Mouse (Mus musculus) forebrain, postnatal 0 days (tissue): Measurements from ENCODE around the gene Ntan1. TPM values are rescaled to one million over a fixed set of nuclear protein-coding genes. Genes with fewer than 3 reads are reported as not detected.
A peak's percentile ranks its signal among the peaks of the same experiment; 100 is the strongest.

Experiments used
- ATAC-seq: fragments of 200-750 bp; cut with Nextera tagmentation; 2 replicates; pipeline ENCODE4 v1.8.0; 2017; ENCODE audit warnings: mild to moderate bottlenecking, moderate library complexity
- DNase-seq: peaks from one replicate; pipeline ENCODE4 v3.0.0-alpha.2; 2015
- H3K27ac ChIP-seq: fragments of 300-500 bp; sonication (generic); 2 replicates; pipeline ENCODE4 v1.5.1; 2014; ENCODE audit warnings: low read depth, mild to moderate bottlenecking, antibody characterized with exemption, low read length, moderate library complexity, mixed read lengths
- H3K27me3 ChIP-seq: fragments of 300-500 bp; sonication (generic); 2 replicates; pipeline ENCODE4 v1.6.1; 2014; ENCODE audit warnings: mild to moderate bottlenecking, low read length, mixed read lengths; ENCODE audit not compliant: insufficient read depth
- H3K36me3 ChIP-seq: fragments of 300-500 bp; sonication (generic); 2 replicates; pipeline ENCODE4 v1.6.1; 2014; ENCODE audit warnings: mild to moderate bottlenecking, moderate library complexity; ENCODE audit not compliant: insufficient read depth
- H3K4me1 ChIP-seq: fragments of 300-500 bp; sonication (generic); 2 replicates; pipeline ENCODE4 v1.6.1; 2014; ENCODE audit warnings: antibody characterized with exemption; ENCODE audit not compliant: insufficient read depth
- H3K4me2 ChIP-seq: fragments of 300-500 bp; sonication (generic); 2 replicates; pipeline ENCODE4 v1.6.1; 2014; ENCODE audit warnings: low read depth, mild to moderate bottlenecking, moderate library complexity
- H3K4me3 ChIP-seq: fragments of 300-500 bp; sonication (generic); 2 replicates; pipeline ENCODE4 v1.5.1; 2014; ENCODE audit warnings: low read depth, low read length, mixed read lengths
- H3K9ac ChIP-seq: fragments of 300-500 bp; sonication (generic); 2 replicates; pipeline ENCODE4 v1.6.1; 2014; ENCODE audit warnings: mild to moderate bottlenecking
- H3K9me3 ChIP-seq: fragments of 300-500 bp; sonication (generic); 2 replicates; pipeline ENCODE4 v1.6.1; 2016; ENCODE audit warnings: low read length
- CTCF ChIP-seq: sonication (generic); IDR thresholded peaks from 2 replicates; pipeline ENCODE4 v1.5.1; 2016; ENCODE audit warnings: antibody characterized with exemption, control low read depth, low read depth
- WGBS: fragments of 180-500 bp; shearing (Covaris S2); extraction: QIAGEN DNeasy Blood & Tissue Kit; methylation state at CpG from one replicate; pipeline ENCODE4 v1.1.7; 2014; 5-methylcytosine and 5-hydroxymethylcytosine counted together
- polyA plus RNA-seq: library from polyadenylated mRNA; unstranded; fragments of >200 nt; fragmentation: Nextera tagmentation; extraction: Ambion mirVana; gene quantifications from 2 replicates; pipeline ENCODE4 v1.2.1, GENCODE M21; 2015
- total RNA-seq: library from RNA; depleted of rRNA; stranded (reverse); fragments of >200 nt; gene quantifications from 2 replicates; pipeline ENCODE4 v1.2.3, GENCODE M21; 2014

Ntan1 gene
- total and polyA plus RNA-seq, 2 experiments from 2014 or later = 163 to 231 TPM

DNA sequence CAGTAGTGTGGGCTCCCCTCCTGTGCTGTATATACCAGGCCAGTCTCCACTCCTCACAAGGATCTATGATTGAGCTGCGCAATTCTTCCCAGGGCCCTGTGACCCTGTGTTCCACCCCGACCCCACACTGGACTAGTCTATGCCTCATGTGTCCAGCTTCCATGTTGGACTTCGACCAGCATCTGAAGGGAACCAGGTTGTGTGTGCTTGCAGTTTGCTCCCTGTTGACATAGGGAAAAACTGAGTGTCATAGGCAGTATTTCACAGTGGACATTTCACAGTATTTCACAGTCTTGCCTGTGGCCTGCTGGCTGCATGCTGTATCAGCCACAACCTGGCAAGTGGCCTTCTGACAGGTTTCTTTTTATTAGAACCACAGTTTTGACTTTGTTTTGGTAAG is 5.4 kb upstream of the Ntan1 start:
- DNase-seq (no peak), ATAC-seq (no peak)
- Histone ChIP-seq H3K36me3 (peaks cover 68% of the 10 kb centered on the region), H3K4me3 (no peak overlapping the region), H3K9me3 (no peaks in the 10 kb centered on the region), H3K9ac (no peak overlapping the region), H3K4me2 (no peak overlapping the region), H3K27me3 (no peaks in the 10 kb centered on the region), H3K4me1 (peaks cover 3% of the 10 kb centered on the region; the same call in 1 of the 2 replicates), H3K27ac (no peak overlapping the region)
- WGBS = 95% methylated on average over 3 of the region's 3 CpGs
- TF ChIP-seq CTCF = no peak

DNA sequence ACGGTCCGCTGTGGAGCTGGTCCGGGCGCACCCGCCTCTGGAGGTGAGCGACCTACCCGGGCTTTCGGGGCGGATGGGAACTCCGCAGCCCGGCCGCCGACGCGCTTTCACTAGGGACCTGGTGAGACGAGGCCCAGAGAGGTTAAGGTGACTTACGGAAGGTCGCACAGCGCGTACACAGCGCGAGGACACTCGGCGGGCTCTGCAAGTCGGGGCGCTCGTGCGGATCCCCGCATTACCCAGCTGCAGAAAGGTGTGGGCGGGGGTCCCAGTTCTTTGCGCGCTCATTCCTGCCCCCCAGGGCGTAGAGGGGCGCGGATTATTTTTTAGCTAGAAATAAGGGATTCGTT is 724 bp downstream of the Ntan1 start:
- peak; percentile 23 for ATAC-seq
- WGBS = under 1% methylated on average over 36 of the region's 36 CpGs
- TF ChIP-seq CTCF = peak; percentile 1; the same call in 1 of the 2 replicates

DNA sequence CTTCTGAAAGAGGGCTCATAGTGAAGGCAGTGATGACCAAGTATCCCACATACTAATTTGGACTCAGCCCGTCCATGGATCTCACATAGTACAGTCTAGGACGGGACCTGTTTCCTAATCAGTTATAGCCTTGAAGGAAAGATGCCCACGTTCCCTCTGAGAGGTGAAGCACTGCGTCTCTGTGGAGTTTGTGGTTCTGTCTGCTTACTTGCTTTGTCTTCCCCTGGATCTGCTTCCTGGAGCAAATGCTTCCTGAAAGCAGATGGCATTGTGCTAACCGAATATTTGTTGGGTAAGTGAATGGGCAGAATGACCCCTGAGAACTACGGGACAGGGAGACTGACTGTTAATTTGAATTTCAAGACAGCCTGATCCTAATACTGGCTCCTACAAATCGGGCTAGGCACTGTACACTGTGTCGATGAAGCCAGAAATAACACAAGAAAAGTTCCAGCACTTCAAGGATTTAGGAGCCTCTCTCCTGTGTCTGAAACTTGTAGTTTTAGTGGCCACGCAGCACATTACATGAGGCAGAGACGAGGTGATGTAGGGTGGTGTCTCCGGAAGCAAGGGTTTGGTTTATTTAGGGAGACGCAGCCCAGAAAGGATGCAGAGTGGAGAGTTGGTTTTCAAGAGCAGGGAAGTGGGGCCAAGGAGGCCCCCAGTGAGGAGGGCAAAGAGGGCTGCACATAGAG is 1.3 kb downstream of the Ntan1 start:
- Histone ChIP-seq H3K27ac (peak overlapping the region; percentile 93), H3K9me3 (no peaks in the 10 kb centered on the region), H3K27me3 (no peaks in the 10 kb centered on the region), H3K4me1 (peaks cover 12% of the 10 kb centered on the region; the same call in 1 of the 2 replicates), H3K36me3 (peaks cover 8% of the 10 kb centered on the region; the same call in 1 of the 2 replicates), H3K4me3 (peak overlapping the region; percentile 83), H3K9ac (peak overlapping the region; percentile 87), H3K4me2 (peak overlapping the region; percentile 69)
- WGBS = 27% methylated on average over 12 of the region's 12 CpGs
- TF ChIP-seq CTCF = no peak
- no peak for ATAC-seq
- peak; percentile 44 for DNase-seq

More for the DNA sequence above, 724 bp downstream of the Ntan1 start:
- Histone ChIP-seq H3K4me3 (peak overlapping the region; percentile 83), H3K4me2 (peak overlapping the region; percentile 69), H3K9ac (peak overlapping the region; percentile 87), H3K9me3 (no peaks in the 10 kb centered on the region), H3K27ac (peak overlapping the region; percentile 93), H3K36me3 (peaks cover 12% of the 10 kb centered on the region), H3K4me1 (peaks cover 12% of the 10 kb centered on the region; the same call in 1 of the 2 replicates), H3K27me3 (no peaks in the 10 kb centered on the region)
- no peak for DNase-seq

GRCm38 (mm10) chr16:13820771-13821170 is 2.1 kb downstream of the Ntan1 start:
- DNase-seq (no peak), ATAC-seq (no peak)
- peaks cover 4% of the 10 kb centered on the region; the same call in 1 of the 2 replicates for H3K36me3 ChIP-seq
- H3K9me3 ChIP-seq = no peaks in the 10 kb centered on the region
- WGBS = 95% methylated on average over 5 of the region's 5 CpGs
- peak overlapping the region; percentile 69; the same call in 1 of the 2 replicates for H3K4me2 ChIP-seq
- no peak overlapping the region for H3K27ac ChIP-seq
- peaks cover 12% of the 10 kb centered on the region; the same call in 1 of the 2 replicates for H3K4me1 ChIP-seq
- peak; percentile 20; the same call in 1 of the 2 replicates for TF ChIP-seq CTCF
- no peaks in the 10 kb centered on the region for H3K27me3 ChIP-seq
- H3K4me3 ChIP-seq = no peak overlapping the region
- no peak overlapping the region for H3K9ac ChIP-seq

- 79% methylated on average over 7 of the region's 7 CpGs for WGBS
- peaks cover 40% of the 10 kb centered on the region for H3K36me3 ChIP-seq
- ATAC-seq (no peak), DNase-seq (no peak)
- no peak overlapping the region for H3K4me3 ChIP-seq
- no peaks in the 10 kb centered on the region for H3K27me3 ChIP-seq
- H3K4me1 ChIP-seq = no peaks in the 10 kb centered on the region
- H3K9me3 ChIP-seq = no peaks in the 10 kb centered on the region
- H3K9ac ChIP-seq = no peak overlapping the region
- TF ChIP-seq CTCF = no peak
- H3K4me2 ChIP-seq = no peak overlapping the region
- H3K27ac ChIP-seq = no peak overlapping the region
Observed at GRCm38 (mm10) chr16:13825781-13826490, 7.3 kb downstream of the Ntan1 start.

DNA sequence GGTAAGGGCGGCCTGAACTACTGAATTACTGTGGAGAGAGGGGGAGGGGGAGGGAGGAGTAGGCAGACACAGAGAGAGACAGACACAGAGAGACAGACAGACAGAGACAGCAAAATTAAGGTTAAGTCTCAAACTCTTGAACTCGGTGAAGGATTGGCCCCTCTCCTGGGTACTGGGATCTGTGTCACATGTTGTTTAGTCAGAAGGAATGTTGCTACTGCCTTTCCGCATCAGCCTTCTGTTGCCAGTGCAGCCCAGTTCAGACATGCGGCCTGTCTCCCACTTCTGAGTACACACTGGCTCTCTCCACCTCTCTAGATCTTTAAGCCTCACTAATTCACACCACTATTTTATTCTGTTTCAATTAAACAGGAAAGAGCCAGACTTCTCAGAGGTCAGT is 7.9 kb downstream of the Ntan1 start:
- 87% methylated on average over 4 of the region's 4 CpGs for WGBS
- Histone ChIP-seq H3K27ac (no peak overlapping the region), H3K9ac (no peak overlapping the region), H3K4me1 (no peaks in the 10 kb centered on the region), H3K27me3 (no peaks in the 10 kb centered on the region), H3K9me3 (no peaks in the 10 kb centered on the region), H3K4me2 (no peak overlapping the region), H3K36me3 (peaks cover 45% of the 10 kb centered on the region), H3K4me3 (no peak overlapping the region)
- ATAC-seq (no peak), DNase-seq (no peak)
- no peak for TF ChIP-seq CTCF

GRCm38 (mm10) chr16:13830444-13830843 is 11.8 kb downstream of the Ntan1 start:
- H3K27me3 ChIP-seq = no peaks in the 10 kb centered on the region
- no peaks in the 10 kb centered on the region for H3K9me3 ChIP-seq
- no peak overlapping the region for H3K27ac ChIP-seq
- H3K4me3 ChIP-seq = no peak overlapping the region
- peaks cover 81% of the 10 kb centered on the region for H3K36me3 ChIP-seq
- no peak for ATAC-seq
- H3K4me1 ChIP-seq = no peaks in the 10 kb centered on the region
- no peak for DNase-seq
- no peak overlapping the region for H3K4me2 ChIP-seq
- H3K9ac ChIP-seq = no peak overlapping the region
- WGBS = 91% methylated on average over 10 of the region's 10 CpGs
- TF ChIP-seq CTCF = no peak
